Mouse (Mus musculus) lung, postnatal 36 days (tissue): ENCODE data around the gene Olfr120.
"Not testable (repeated sequence)": the region's sequence is repeated elsewhere in the genome, so short reads cannot be mapped to it uniquely, and the experiment has no call there.

Experiments used
- DNase-seq: peaks from one replicate; pipeline ENCODE4 v3.0.0; 2022; ENCODE audit warnings: mixed read lengths

The Olfr120 gene

GRCm38 (mm10) chr17:37721508-37721907 is at the start of gene Olfr120:
Gene Olfr120, plus strand, starts transcription at chr17:37721808.
- DNase-seq, result no peak

GRCm38 (mm10) chr17:37696264-37696663 is 25.3 kb upstream of the Olfr120 start, which contains the start of gene Olfr119:
Gene Olfr119, plus strand, starts transcription at chr17:37696564.
- not testable (repeated sequence) for DNase-seq

GRCm38 (mm10) chr17:37738070-37738469 is 16.5 kb downstream of the Olfr120 start:
- DNase-seq, result no peak

- no peak for DNase-seq
Measured at GRCm38 (mm10) chr17:37768307-37768706, 46.7 kb downstream of the Olfr120 start, which contains the start of gene Olfr122. Gene Olfr122, plus strand, starts transcription at chr17:37768607.
